Mouse (Mus musculus): ENCODE measurements around the gene Fbxo11. TPM values are rescaled to one million over a fixed set of nuclear protein-coding genes. Genes with fewer than 3 reads are reported as not detected.
A peak's percentile ranks its signal among the peaks of the same experiment; 100 is the strongest.
"Not testable (repeated sequence)": the region's sequence is repeated elsewhere in the genome, so short reads cannot be mapped to it uniquely, and the experiment has no call there.

Gene Fbxo11
- polyA plus RNA-seq, 1 experiment = 14.4 TPM

DNA sequence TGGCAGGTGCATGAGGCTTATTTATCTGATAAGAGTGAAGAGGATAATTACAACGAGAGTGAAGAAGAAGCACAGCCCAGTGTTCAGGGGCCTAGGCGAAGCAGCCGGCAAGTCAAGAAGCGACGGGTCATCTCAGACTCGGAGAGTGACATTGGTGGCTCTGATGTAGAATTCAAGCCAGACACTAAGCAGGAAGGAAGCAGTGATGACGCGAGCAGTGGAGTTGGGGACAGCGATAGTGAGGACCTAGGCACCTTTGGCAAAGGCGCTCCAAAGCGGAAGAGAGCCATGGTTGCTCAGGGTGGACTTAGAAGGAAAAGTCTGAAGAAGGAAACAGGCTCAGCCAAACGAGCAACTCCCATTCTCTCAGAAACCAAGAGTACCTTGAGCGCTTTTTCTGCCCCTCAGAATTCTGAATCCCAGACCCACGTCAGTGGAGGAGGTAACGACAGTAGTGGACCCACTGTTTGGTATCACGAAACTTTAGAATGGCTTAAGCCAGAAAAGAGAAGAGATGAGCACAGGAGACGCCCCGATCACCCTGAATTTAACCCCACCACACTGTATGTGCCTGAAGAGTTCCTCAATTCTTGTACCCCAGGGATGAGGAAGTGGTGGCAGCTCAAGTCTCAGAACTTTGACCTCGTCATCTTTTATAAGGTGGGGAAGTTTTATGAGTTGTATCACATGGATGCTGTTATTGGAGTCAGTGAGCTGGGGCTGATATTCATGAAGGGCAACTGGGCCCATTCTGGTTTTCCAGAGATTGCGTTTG, 80.5 kb downstream of the Fbxo11 start:
- 68% methylated on average over 20 of the region's 20 CpGs for WGBS
- Histone ChIP-seq H3K27ac (ENCODE audit: insufficient read depth, low read depth, low read length) (no peak overlapping the region), H3K4me3 (ENCODE audit: low read depth, low read length) (no peak overlapping the region), H3K36me3 (ENCODE audit: control insufficient read depth, insufficient read depth, low read length) (peaks cover 38% of the 10 kb centered on the region), H3K27me3 (ENCODE audit: control insufficient read depth, insufficient read depth, low read length) (no peaks in the 10 kb centered on the region), H3K4me1 (ENCODE audit: control insufficient read depth, insufficient read depth, insufficient read length, low read length) (peaks cover 2% of the 10 kb centered on the region; the same call in 1 of the 2 replicates)
- TF ChIP-seq CTCF (IDR thresholded peaks at IDR 0.05; ENCODE audit: extremely low read depth, insufficient read length, insufficient replicate concordance, low read depth, low read length) (no peak), POLR2A (IDR thresholded peaks at IDR 0.05; ENCODE audit: low read depth, low read length) (no peak)

- H3K27me3 ChIP-seq (ENCODE audit: control insufficient read depth, insufficient read depth, low read length) = no peaks in the 10 kb centered on the region
- no peak overlapping the region for H3K27ac ChIP-seq (ENCODE audit: insufficient read depth, low read depth, low read length)
- WGBS = 15% methylated on average over 4 of the region's 4 CpGs
- H3K4me3 ChIP-seq (ENCODE audit: low read depth, low read length) = no peak overlapping the region
- TF ChIP-seq CTCF (IDR thresholded peaks at IDR 0.05; ENCODE audit: extremely low read depth, insufficient read length, insufficient replicate concordance, low read depth, low read length) (no peak), POLR2A (IDR thresholded peaks at IDR 0.05; ENCODE audit: low read depth, low read length) (no peak)
- peaks cover 31% of the 10 kb centered on the region for H3K36me3 ChIP-seq (ENCODE audit: control insufficient read depth, insufficient read depth, low read length)
- peaks cover 2% of the 10 kb centered on the region; the same call in 1 of the 2 replicates for H3K4me1 ChIP-seq (ENCODE audit: control insufficient read depth, insufficient read depth, insufficient read length, low read length)
These were observed 81.8 kb downstream of the Fbxo11 start for GRCm38 (mm10) chr17:87983313-87983712.

GRCm38 (mm10) chr17:87982112-87982511, 83.0 kb downstream of the Fbxo11 start:
- Histone ChIP-seq H3K4me3 (ENCODE audit: low read depth, low read length) (no peak overlapping the region), H3K27ac (ENCODE audit: insufficient read depth, low read depth, low read length) (no peak overlapping the region), H3K36me3 (ENCODE audit: control insufficient read depth, insufficient read depth, low read length) (peaks cover 22% of the 10 kb centered on the region), H3K4me1 (ENCODE audit: control insufficient read depth, insufficient read depth, insufficient read length, low read length) (peaks cover 2% of the 10 kb centered on the region; the same call in 1 of the 2 replicates), H3K27me3 (ENCODE audit: control insufficient read depth, insufficient read depth, low read length) (no peaks in the 10 kb centered on the region)
- TF ChIP-seq CTCF (IDR thresholded peaks at IDR 0.05; ENCODE audit: extremely low read depth, insufficient read length, insufficient replicate concordance, low read depth, low read length) (no peak), POLR2A (IDR thresholded peaks at IDR 0.05; ENCODE audit: low read depth, low read length) (no peak)
- WGBS = 71% methylated on average over 3 of the region's 3 CpGs

DNA sequence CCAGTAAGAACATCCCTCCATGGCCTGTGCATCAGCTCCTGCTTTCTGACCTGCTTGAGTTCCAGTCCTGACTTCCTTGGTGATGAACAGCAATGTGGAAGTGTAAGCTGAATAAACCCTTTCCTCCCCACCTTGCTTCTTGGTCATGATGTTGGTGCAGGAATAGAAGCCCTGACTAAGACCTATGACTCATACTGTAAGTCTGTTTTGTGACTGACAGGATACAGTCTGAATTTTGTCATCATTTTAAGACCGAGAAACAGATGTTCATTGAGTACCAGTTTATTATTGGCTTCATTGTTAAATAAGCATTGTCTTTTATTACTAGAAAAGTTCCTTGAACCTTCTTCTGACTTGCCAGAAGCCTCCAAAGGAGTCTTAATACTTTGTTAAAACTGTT, 85.4 kb downstream of the Fbxo11 start:
- H3K4me3 ChIP-seq (ENCODE audit: low read depth, low read length); H3K27ac ChIP-seq (ENCODE audit: insufficient read depth, low read depth, low read length); H3K4me1 ChIP-seq (ENCODE audit: control insufficient read depth, insufficient read depth, insufficient read length, low read length); H3K27me3 ChIP-seq (ENCODE audit: control insufficient read depth, insufficient read depth, low read length); H3K36me3 ChIP-seq (ENCODE audit: control insufficient read depth, insufficient read depth, low read length): not testable (repeated sequence)
- WGBS = 72% methylated on average over 1 of the region's 1 CpGs

DNA sequence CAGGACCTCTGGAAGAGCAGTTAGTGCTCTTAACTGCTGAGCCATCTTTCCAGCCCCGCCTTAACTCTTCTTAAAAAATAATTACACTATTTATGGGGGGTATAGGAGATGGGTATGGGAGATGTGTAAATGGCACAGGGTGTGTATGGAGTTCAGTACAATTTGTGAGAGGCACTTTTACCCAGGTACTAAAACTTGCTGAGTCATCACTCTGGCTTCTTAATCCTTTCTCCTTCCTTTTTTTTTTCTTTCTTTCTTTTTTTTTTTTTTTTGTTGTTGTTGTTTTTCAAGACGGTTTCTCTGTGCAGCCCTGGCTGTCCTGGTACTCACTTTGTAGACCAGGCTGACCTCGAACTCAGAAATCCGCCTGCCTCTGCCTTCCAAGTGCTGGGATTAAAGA, 88.2 kb downstream of the Fbxo11 start:
- not testable (repeated sequence) for H3K36me3 ChIP-seq (ENCODE audit: control insufficient read depth, insufficient read depth, low read length); H3K27me3 ChIP-seq (ENCODE audit: control insufficient read depth, insufficient read depth, low read length); H3K4me3 ChIP-seq (ENCODE audit: low read depth, low read length); H3K27ac ChIP-seq (ENCODE audit: insufficient read depth, low read depth, low read length); H3K4me1 ChIP-seq (ENCODE audit: control insufficient read depth, insufficient read depth, insufficient read length, low read length)
- WGBS = 76% methylated on average over 4 of the region's 4 CpGs

DNA sequence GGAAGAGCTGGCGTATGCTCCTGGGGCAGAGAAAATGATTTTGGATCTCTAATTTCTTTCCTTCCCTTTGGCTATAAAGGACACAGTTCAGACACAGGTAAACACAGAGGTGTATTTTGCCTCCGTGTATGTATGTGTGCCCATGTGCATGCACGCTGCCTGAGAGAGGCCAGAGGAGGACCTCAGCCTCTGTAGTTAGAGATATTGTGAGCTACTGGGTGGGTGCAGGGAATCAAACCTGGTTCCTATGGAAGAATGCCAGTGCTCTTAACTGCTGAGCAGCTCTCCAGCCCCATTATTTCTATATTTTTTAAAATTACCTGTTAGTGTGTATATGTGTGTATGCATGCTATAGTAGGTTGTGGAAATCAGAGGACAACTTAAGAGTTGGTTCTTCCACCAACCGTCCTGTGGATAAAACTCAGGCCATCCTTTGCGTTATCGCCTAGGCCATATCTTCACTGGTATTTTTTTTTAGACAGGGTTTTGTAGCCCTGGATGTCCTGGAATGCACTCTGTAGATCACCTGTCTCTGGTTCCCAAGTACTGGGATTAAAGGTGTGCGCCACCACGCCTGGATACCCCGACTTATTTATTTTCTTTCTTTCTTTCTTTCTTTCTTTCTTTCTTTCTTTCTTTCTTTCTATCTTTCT, 88.8 kb downstream of the Fbxo11 start:
- H3K27me3 ChIP-seq (ENCODE audit: control insufficient read depth, insufficient read depth, low read length) = no peaks in the 10 kb centered on the region
- no peak overlapping the region for H3K4me3 ChIP-seq (ENCODE audit: low read depth, low read length)
- whole genome bisulfite sequencing = 54% methylated on average over 9 of the region's 9 CpGs
- TF ChIP-seq CTCF (IDR thresholded peaks at IDR 0.05; ENCODE audit: extremely low read depth, insufficient read length, insufficient replicate concordance, low read depth, low read length) (no peak), POLR2A (IDR thresholded peaks at IDR 0.05; ENCODE audit: low read depth, low read length) (no peak)
- no peak overlapping the region for H3K27ac ChIP-seq (ENCODE audit: insufficient read depth, low read depth, low read length)
- H3K36me3 ChIP-seq (ENCODE audit: control insufficient read depth, insufficient read depth, low read length) = no peaks in the 10 kb centered on the region
- H3K4me1 ChIP-seq (ENCODE audit: control insufficient read depth, insufficient read depth, insufficient read length, low read length) = peaks cover 2% of the 10 kb centered on the region; the same call in 1 of the 2 replicates

GRCm38 (mm10) chr17:87975229-87975853, 89.8 kb downstream of the Fbxo11 start:
- TF ChIP-seq CTCF (IDR thresholded peaks at IDR 0.05; ENCODE audit: extremely low read depth, insufficient read length, insufficient replicate concordance, low read depth, low read length) (no peak), POLR2A (IDR thresholded peaks at IDR 0.05; ENCODE audit: low read depth, low read length) (no peak)
- peak overlapping the region; percentile 98 for H3K4me3 ChIP-seq (ENCODE audit: low read depth, low read length)
- H3K4me1 ChIP-seq (ENCODE audit: control insufficient read depth, insufficient read depth, insufficient read length, low read length) = peaks cover 2% of the 10 kb centered on the region; the same call in 1 of the 2 replicates
- H3K27ac ChIP-seq (ENCODE audit: insufficient read depth, low read depth, low read length) = peak overlapping the region; percentile 70
- H3K27me3 ChIP-seq (ENCODE audit: control insufficient read depth, insufficient read depth, low read length) = no peaks in the 10 kb centered on the region
- no peaks in the 10 kb centered on the region for H3K36me3 ChIP-seq (ENCODE audit: control insufficient read depth, insufficient read depth, low read length)
- WGBS = under 1% methylated on average over 59 of the region's 68 CpGs
